Mouse (Mus musculus) thymus, adult 2 months (tissue): ENCODE results near the gene Dnah3. TPM values are rescaled to one million over a fixed set of nuclear protein-coding genes. Genes with fewer than 3 reads are reported as not detected.

Experiments used
- DNase-seq: peaks from one replicate; pipeline ENCODE4 v3.0.0; 2021
- H3K27ac ChIP-seq: fragments of 200-500 bp; 2 replicates; pipeline ENCODE4 v1.5.1; 2012; ENCODE audit warnings: low read length, control low read depth; ENCODE audit not compliant: control insufficient read depth, insufficient read depth
- H3K27me3 ChIP-seq: fragments of 200-500 bp; 2 replicates; pipeline ENCODE4 v1.6.1; 2012; ENCODE audit warnings: mild to moderate bottlenecking, low read length, moderate library complexity, mixed read lengths; ENCODE audit not compliant: control insufficient read depth, insufficient read depth
- H3K36me3 ChIP-seq: fragments of 200-500 bp; 2 replicates; pipeline ENCODE4 v1.6.1; 2012; ENCODE audit warnings: mild to moderate bottlenecking, low read length, moderate library complexity; ENCODE audit not compliant: control insufficient read depth, insufficient read depth
- H3K4me1 ChIP-seq: fragments of 200-500 bp; replicated peaks from 2 replicates; pipeline ENCODE4 v1.6.1; 2012; ENCODE audit warnings: low read length; ENCODE audit not compliant: control insufficient read depth, insufficient read depth
- H3K4me3 ChIP-seq: fragments of 200-500 bp; 2 replicates; pipeline ENCODE4 v1.5.1; 2012; ENCODE audit warnings: mild to moderate bottlenecking, low read length, control low read depth, moderate library complexity; ENCODE audit not compliant: control insufficient read depth, insufficient read depth
- CTCF ChIP-seq: fragments of 200-500 bp; IDR thresholded peaks from 2 replicates; pipeline ENCODE4 v1.5.1; 2012; ENCODE audit warnings: mild to moderate bottlenecking, control low read depth, low read length, moderate library complexity, borderline replicate concordance; ENCODE audit not compliant: control insufficient read depth, poor library complexity, insufficient read depth; ENCODE audit errors: extremely low read depth
- POLR2A ChIP-seq: fragments of 200-500 bp; IDR thresholded peaks from 2 replicates; pipeline ENCODE4 v1.6.1; 2012; ENCODE audit warnings: mild to moderate bottlenecking, low read length, control low read depth, moderate library complexity; ENCODE audit not compliant: control insufficient read depth, poor library complexity, insufficient read depth; ENCODE audit errors: extremely low read depth
- WGBS: fragments of 180-500 bp; shearing (Covaris S2); methylation state at CpG from one replicate; pipeline ENCODE4 v1.1.7; 2018; 5-methylcytosine and 5-hydroxymethylcytosine counted together
- polyA plus RNA-seq: library from polyadenylated mRNA; depleted of rRNA; stranded (reverse); fragments of >200 nt; gene quantifications from 2 replicates; pipeline ENCODE4 v1.2.3, GENCODE M21; 2012

The Dnah3 gene
- polyA plus RNA-seq, 1 experiment: 0.30 TPM

DNA sequence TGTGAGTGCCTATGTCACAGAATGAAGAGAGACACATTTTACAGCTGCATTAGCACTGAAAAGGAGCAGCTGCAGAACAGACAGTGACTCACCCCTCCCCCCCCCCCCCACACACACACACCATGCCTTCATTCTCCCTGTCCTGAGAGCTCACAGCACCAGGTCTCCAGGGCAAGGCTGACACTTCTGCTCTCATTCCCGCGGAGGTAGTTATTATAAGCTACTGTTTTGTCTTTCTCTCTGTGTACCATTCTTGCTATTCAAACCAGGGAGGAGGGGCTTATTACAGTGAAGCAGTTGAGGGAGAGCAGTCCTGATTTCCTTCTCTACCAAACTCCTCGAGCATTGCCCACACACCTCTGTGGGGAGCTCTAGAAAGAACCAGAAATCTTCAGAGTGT, 25.9 kb downstream of the Dnah3 start:
- 58% methylated on average over 3 of the region's 3 CpGs for WGBS
- TF ChIP-seq CTCF: no peak
- no peak for TF ChIP-seq POLR2A
- no peaks in the 10 kb centered on the region for H3K36me3 ChIP-seq

DNA sequence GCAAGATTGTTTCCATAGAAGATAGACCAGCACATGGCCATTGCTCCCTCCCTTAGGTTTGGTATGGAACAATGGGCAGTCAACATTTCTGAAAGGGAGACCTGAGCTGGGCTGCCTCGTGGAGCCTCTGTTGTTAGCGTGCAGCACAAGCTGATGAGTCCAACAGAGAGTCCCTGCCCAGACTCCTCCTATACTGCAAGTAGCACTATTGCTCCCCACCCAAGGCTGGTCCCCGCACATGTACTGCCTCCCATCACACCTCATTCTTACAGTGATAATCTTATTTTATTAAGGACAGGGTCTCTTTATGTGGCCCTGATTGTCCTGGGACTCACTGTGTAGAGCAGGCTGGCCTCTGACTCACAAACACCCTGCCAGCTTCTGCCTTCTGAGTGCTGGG, 27.0 kb downstream of the Dnah3 start:
- Histone ChIP-seq H3K27ac (no peak overlapping the region), H3K27me3 (no peaks in the 10 kb centered on the region), H3K36me3 (no peaks in the 10 kb centered on the region), H3K4me3 (no peak overlapping the region), H3K4me1 (no peaks in the 10 kb centered on the region)
- 78% methylated on average over 3 of the region's 3 CpGs for WGBS
- TF ChIP-seq CTCF (no peak), POLR2A (no peak)
- no peak for DNase-seq

More for the DNA sequence above, 25.9 kb downstream of the Dnah3 start:
- Histone ChIP-seq H3K4me3 (no peak overlapping the region), H3K4me1 (no peaks in the 10 kb centered on the region), H3K27me3 (no peaks in the 10 kb centered on the region), H3K27ac (no peak overlapping the region)
- no peak for DNase-seq

DNA sequence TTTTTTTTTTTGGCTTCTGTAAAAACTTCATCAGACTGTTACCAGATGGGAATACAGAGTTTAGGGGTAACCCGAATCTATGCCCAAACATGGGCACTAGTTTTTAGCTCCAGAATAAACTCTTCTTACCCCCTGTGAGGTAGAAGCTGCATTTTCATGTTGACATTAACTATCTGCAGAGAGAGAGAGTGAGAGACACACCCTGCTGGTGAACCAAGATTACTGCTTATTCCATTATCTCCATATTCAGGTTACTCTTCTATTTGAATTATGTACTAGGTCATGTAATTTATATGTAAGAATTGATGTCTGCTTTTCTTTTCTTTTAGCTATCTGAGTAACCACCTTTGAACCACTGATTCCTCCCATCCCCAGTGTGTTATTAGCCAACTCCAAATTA, 31.0 kb downstream of the Dnah3 start:
- 84% methylated on average over 1 of the region's 1 CpGs for WGBS

DNA sequence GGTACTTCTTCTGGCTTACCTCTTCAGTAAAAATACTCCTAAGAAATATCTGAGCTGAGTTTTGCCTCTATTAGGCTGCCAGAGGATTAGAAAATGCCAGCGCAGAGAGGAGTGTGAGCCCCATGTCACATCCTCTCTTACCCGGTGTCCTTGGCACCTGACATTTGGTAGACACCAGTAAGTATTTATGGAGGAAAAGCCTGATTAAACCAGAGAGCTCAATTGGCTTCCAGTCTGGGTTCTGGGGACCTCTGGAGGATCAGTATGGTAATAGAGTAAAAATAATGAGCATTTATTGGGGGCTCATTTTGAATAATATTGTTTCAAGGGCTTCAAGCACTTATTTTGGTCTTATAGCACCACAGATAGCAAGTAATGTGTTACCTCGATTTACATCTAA, 39.6 kb downstream of the Dnah3 start:
- TF ChIP-seq POLR2A (no peak), CTCF (no peak)

More for the DNA sequence above, 31.0 kb downstream of the Dnah3 start:
- Histone ChIP-seq H3K4me3 (no peak overlapping the region), H3K36me3 (no peaks in the 10 kb centered on the region), H3K27ac (no peak overlapping the region), H3K27me3 (no peaks in the 10 kb centered on the region), H3K4me1 (no peaks in the 10 kb centered on the region)
- TF ChIP-seq CTCF (no peak), POLR2A (no peak)
- no peak for DNase-seq

DNA sequence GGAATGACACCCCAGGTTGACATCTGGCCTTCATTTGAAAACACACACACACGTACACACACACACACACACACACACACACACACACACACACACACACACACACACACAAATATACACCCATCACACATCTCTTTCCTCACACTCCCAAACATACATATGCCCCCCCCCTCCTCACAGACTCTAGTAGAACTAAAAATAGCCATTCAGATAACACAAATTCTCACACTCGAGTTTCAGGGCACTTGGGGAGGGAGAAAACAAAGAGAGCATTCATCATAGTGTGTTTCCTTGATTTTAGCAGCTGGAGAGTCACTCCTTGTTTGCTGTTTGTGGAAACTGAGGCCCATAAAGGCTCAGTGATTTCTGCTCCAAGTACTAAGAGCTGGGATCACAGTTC, 41.1 kb downstream of the Dnah3 start:
- no peaks in the 10 kb centered on the region for H3K4me1 ChIP-seq
- H3K27ac ChIP-seq: no peak overlapping the region
- 56% methylated on average over 2 of the region's 2 CpGs for WGBS
- TF ChIP-seq CTCF (no peak), POLR2A (no peak)
- H3K4me3 ChIP-seq: no peak overlapping the region
- H3K27me3 ChIP-seq: no peaks in the 10 kb centered on the region
- H3K36me3 ChIP-seq: no peaks in the 10 kb centered on the region
- DNase-seq: no peak

More for the DNA sequence above, 39.6 kb downstream of the Dnah3 start:
- H3K27ac ChIP-seq: no peak overlapping the region
- no peaks in the 10 kb centered on the region for H3K4me1 ChIP-seq
- no peaks in the 10 kb centered on the region for H3K36me3 ChIP-seq
- no peak overlapping the region for H3K4me3 ChIP-seq
- no peak for DNase-seq
- WGBS: 79% methylated on average over 3 of the region's 3 CpGs
- no peaks in the 10 kb centered on the region for H3K27me3 ChIP-seq

DNA sequence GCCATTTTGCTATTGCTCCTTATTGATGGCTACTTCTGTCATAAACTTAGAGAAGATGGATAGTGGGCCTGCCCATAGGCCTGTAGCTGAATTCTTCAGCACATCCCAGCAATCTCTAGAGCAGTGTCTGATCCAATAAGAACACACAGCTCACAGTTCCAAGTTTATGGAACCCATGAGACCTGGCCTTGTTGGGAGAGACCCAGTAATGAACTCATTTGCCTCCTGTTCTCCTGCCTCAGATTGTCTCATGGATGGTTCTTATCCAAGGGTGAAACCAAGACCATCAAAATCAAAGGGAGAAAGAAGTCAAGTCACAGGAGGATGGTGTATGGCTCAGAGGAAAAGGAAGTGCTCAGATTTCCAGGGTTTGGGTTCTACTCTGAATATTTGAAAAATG, 44.6 kb downstream of the Dnah3 start:
- no peaks in the 10 kb centered on the region for H3K4me1 ChIP-seq
- no peaks in the 10 kb centered on the region for H3K36me3 ChIP-seq
- no peak overlapping the region for H3K27ac ChIP-seq
- H3K27me3 ChIP-seq: no peaks in the 10 kb centered on the region
- TF ChIP-seq CTCF: no peak
- no peak for TF ChIP-seq POLR2A
- H3K4me3 ChIP-seq: no peak overlapping the region
- no peak for DNase-seq

DNA sequence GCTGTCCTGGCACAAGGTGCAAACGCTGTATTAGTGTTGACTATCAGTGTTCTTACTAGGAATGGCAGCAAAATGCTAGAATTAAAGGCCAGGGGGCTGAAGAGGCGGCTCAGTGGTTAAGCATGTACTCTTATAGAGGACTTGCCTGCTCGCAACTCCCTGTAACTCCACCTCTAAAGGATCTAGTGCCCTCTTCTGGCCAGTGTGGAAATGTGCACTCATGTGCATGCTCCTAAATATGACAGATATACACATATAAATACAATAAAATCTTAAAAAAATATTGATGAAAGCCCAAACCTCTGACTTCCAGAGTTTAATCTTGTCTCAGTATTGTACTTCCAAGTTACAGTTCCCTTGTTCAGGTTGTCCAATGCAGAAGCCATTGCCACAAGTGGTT, 51.1 kb downstream of the Dnah3 start:
- 90% methylated on average over 3 of the region's 3 CpGs for WGBS
- DNase-seq: no peak
- H3K27ac ChIP-seq: no peak overlapping the region
- TF ChIP-seq CTCF (no peak), POLR2A (no peak)
- H3K27me3 ChIP-seq: no peaks in the 10 kb centered on the region
- H3K4me1 ChIP-seq: no peaks in the 10 kb centered on the region
- no peaks in the 10 kb centered on the region for H3K36me3 ChIP-seq
- no peak overlapping the region for H3K4me3 ChIP-seq
